Mouse (Mus musculus): Measurements from ENCODE around the gene Fbxo41. TPM values are rescaled to one million over a fixed set of nuclear protein-coding genes. Genes with fewer than 3 reads are reported as not detected.

The Fbxo41 gene
- not detected for polyA plus RNA-seq (2017; shearing (Covaris generic))

DNA sequence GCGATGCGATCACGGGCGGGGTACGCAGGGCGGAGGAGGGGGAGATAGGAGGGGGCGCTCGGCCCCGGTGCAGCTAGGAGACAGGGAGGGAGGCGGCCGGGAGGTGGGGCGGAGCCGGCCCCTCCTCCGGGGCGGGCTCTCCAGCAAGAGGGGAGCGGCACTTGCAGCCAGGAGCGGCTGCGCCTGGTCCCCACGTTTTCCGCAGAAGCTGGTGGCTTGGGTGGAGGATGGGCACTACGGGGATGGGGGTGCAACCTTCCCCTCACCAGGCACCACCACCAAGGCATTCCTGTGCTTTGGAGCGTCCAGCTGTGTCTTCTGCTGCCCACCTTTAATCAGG, at the start of gene Fbxo41:
Gene Fbxo41 (minus strand): TSS at position 84 of the 340 bp plus-strand sequence.

DNA sequence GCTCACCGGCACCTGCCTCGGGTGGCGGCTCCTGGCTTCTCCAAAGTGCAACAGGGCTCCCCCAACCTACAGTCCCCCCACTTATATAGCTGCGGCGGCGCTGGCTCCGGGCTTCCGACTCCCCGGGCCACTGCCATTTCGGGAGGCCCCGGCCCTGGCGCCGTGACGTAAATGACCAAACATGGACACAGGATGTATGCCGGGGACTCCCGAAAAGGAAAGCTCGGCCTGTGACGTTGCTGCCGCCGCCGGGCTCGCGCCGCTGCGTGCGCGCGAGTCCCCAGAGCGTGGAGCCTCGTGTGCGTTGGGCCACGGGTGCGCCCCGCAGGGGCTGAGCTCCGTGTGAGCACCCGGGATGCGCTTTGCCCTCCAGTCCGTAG, 10.7 kb upstream of the Fbxo41 start, which contains the start of gene Egr4:
Gene Egr4 (minus strand): TSS at position 59 of the 380 bp plus-strand sequence.

DNA sequence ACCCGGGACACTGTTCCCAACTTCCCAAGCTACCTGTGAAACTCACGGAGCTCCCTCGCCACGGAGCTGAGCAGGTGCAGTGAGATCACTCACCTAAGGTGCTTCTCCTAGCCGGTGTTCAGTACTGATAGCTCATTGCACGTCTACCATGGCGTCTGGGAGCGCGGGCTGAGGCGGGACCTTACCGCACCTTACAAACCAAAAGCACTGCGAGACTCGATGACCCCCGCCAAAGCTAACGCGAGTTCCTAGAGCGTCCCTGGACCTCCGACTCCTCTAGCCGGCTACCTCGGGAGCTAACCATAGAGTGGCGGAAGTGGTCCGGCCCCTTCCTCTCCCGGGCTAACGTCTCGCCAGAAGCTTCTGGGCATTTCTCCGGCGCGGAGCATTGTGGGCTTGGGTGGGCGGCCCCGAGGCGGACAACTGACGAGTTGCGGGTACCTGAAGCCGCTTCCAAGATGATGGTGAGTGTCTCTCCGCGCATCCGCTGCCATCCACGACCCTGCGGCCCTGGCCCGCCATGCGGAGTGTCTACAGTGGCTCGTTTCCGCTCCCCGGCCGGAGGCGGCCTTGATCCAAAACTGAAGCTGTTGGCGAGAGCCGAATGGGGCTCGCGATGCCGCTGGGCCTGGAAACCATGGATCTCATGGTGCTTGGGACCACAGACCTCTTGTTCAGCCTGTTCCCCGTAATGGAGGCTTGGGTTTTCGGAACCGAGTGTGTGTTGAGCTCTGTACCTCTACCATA, 51.0 kb downstream of the Fbxo41 start, which contains the start of gene Pradc1:
Gene Pradc1 (minus strand): TSS at position 307 of the 747 bp plus-strand sequence.

GRCm38 (mm10) chr6:85450697-85451663, 51.8 kb downstream of the Fbxo41 start, which contains the start of gene Cct7:
Gene Cct7 (plus strand): TSS chr6:85451514.

GRCm38 (mm10) chr6:85431842-85432431, 70.9 kb downstream of the Fbxo41 start, which contains the start of gene Smyd5:
Gene Smyd5 (plus strand): TSS chr6:85431989.

DNA sequence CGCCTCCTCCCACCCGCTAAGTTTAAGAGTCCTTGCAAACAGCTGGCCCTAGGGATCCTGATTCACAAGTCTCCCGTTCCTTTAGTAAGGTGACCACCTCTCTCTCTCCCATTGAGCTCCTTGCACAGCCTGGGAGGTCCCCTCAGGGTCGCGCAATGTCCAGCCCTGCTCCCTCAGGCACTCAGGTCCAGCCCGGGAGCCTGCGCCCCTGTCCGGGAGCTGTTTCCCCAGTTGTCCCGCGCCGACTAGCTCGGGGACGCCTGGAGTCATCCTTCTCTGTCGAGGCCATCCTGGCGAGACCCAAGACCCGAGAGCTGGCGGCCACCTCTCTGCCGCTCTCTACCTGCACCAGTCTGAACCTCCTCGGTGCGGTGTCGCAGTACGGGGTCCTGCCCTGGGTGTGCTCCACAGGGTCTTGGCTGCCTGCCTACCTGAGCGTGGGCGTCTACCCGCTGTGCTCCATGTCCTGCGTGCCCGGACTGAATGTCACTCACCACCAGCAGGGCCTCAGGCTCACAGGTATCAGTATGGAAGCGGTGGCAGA, 78.9 kb downstream of the Fbxo41 start, which contains the start of gene Noto:
Gene Noto (plus strand): TSS at position 51 of the 544 bp plus-strand sequence.

Other genes with a start within 250 kb of the Fbxo41 start
- gene Sfxn5, start 169.6 kb downstream of the Fbxo41 start, polyA plus RNA-seq (2017; shearing (Covaris generic)) = 0.50 TPM
- 0.92 TPM for gene Rab11fip5, start 128.4 kb downstream of the Fbxo41 start, polyA plus RNA-seq (2017; shearing (Covaris generic))
- gene Noto, start 79.1 kb downstream of the Fbxo41 start, polyA plus RNA-seq (2017; shearing (Covaris generic)) = not detected
- 39.6 TPM for gene Smyd5, start 71.0 kb downstream of the Fbxo41 start, polyA plus RNA-seq (2017; shearing (Covaris generic))
- gene Cct7, start 51.5 kb downstream of the Fbxo41 start, polyA plus RNA-seq (2017; shearing (Covaris generic)) = 276 TPM
- 17.0 TPM for gene Pradc1, start 51.0 kb downstream of the Fbxo41 start, polyA plus RNA-seq (2017; shearing (Covaris generic))
- gene Egr4, start 10.6 kb upstream of the Fbxo41 start, polyA plus RNA-seq (2017; shearing (Covaris generic)) = 0.57 TPM
- gene Alms1, start 84.5 kb upstream of the Fbxo41 start, polyA plus RNA-seq (2017; shearing (Covaris generic)) = 1.6 TPM
- not detected for gene Nat8f7, start 210.2 kb upstream of the Fbxo41 start, polyA plus RNA-seq (2017; shearing (Covaris generic))